Mouse (Mus musculus): ENCODE measurements around the gene Cracr2b. TPM values are rescaled to one million over a fixed set of nuclear protein-coding genes. Genes with fewer than 3 reads are reported as not detected.

Gene Cracr2b
- 1.7 TPM for total RNA-seq (2023)

GRCm38 (mm10) chr7:141460391-141461113 lies at the start of gene Cracr2b:
TSS of gene Cracr2b (plus strand) at chr7:141461094.

GRCm38 (mm10) chr7:141413809-141414584 lies 46.9 kb upstream of the Cracr2b start, which contains the start of gene Gatd1:
TSS of gene Gatd1 (minus strand) at chr7:141414136.

GRCm38 (mm10) chr7:141429310-141429709 lies 31.6 kb upstream of the Cracr2b start, which contains the start of gene Cend1:
TSS of gene Cend1 (minus strand) at chr7:141429491.

GRCm38 (mm10) chr7:141437178-141438120 lies 23.4 kb upstream of the Cracr2b start, which contains the start of gene Slc25a22:
TSS of gene Slc25a22 (minus strand) at chr7:141437892.

GRCm38 (mm10) chr7:141443828-141444237 lies 17.1 kb upstream of the Cracr2b start, which contains the start of gene Pidd1:
TSS of gene Pidd1 (minus strand) at chr7:141444025.

GRCm38 (mm10) chr7:141447110-141447991 lies 13.5 kb upstream of the Cracr2b start, which contains the start of gene Rplp2:
TSS of gene Rplp2 (plus strand) at chr7:141447370.

GRCm38 (mm10) chr7:141454967-141455551 lies 5.8 kb upstream of the Cracr2b start, which contains the start of gene Pnpla2:
TSS of gene Pnpla2 (plus strand) at chr7:141455198.

GRCm38 (mm10) chr7:141467230-141468030 lies 6.5 kb downstream of the Cracr2b start, which contains the start of gene Cd151:
TSS of gene Cd151 (plus strand) at chr7:141467392.

GRCm38 (mm10) chr7:141475011-141475804 lies 14.3 kb downstream of the Cracr2b start, which contains the start of the genes Polr2l and Tspan4:
TSS of gene Polr2l (minus strand) at chr7:141475132.
TSS of gene Tspan4 (plus strand) at chr7:141475240.

Other genes starting within 250 kb of the Cracr2b start
- 3.3 TPM for gene Lmntd2, start 247.0 kb upstream of the Cracr2b start, total RNA-seq (2023)
- gene Rassf7, start 245.2 kb upstream of the Cracr2b start, total RNA-seq (2023) = 10.2 TPM
- 165 TPM for gene Phrf1, start 232.3 kb upstream of the Cracr2b start, total RNA-seq (2023)
- 47.4 TPM for gene Irf7, start 194.6 kb upstream of the Cracr2b start, total RNA-seq (2023)
- gene Cdhr5, start 184.3 kb upstream of the Cracr2b start, total RNA-seq (2023) = not detected
- gene Sct, start 182.0 kb upstream of the Cracr2b start, total RNA-seq (2023) = not detected
- not detected for gene Drd4, start 169.1 kb upstream of the Cracr2b start, total RNA-seq (2023)
- gene Deaf1, start 133.4 kb upstream of the Cracr2b start, total RNA-seq (2023) = 68.8 TPM
- gene Tmem80, start 133.4 kb upstream of the Cracr2b start, total RNA-seq (2023) = 24.8 TPM
- gene Eps8l2, start 122.2 kb upstream of the Cracr2b start, total RNA-seq (2023) = 0.65 TPM
- gene Taldo1, start 68.9 kb upstream of the Cracr2b start, total RNA-seq (2023) = 98.5 TPM
- 37.5 TPM for gene Gatd1, start 47.0 kb upstream of the Cracr2b start, total RNA-seq (2023)
- gene Cend1, start 31.6 kb upstream of the Cracr2b start, total RNA-seq (2023) = not detected
- gene Slc25a22, start 23.2 kb upstream of the Cracr2b start, total RNA-seq (2023) = 49.9 TPM
- gene Pidd1, start 17.1 kb upstream of the Cracr2b start, total RNA-seq (2023) = 2.7 TPM
- gene Rplp2, start 13.7 kb upstream of the Cracr2b start, total RNA-seq (2023) = 3,316 TPM
- 61.0 TPM for gene Pnpla2, start 5.9 kb upstream of the Cracr2b start, total RNA-seq (2023)
- 8.9 TPM for gene Cd151, start 6.3 kb downstream of the Cracr2b start, total RNA-seq (2023)
- 19.9 TPM for gene Polr2l, start 14.0 kb downstream of the Cracr2b start, total RNA-seq (2023)
- gene Tspan4, start 14.1 kb downstream of the Cracr2b start, total RNA-seq (2023) = 2.1 TPM
- 20.9 TPM for gene Chid1, start 78.8 kb downstream of the Cracr2b start, total RNA-seq (2023)
- 65.0 TPM for gene Ap2a2, start 101.1 kb downstream of the Cracr2b start, total RNA-seq (2023)
- gene Muc6, start 194.2 kb downstream of the Cracr2b start, total RNA-seq (2023) = not detected
- gene Muc2, start 229.2 kb downstream of the Cracr2b start, total RNA-seq (2023) = 0.35 TPM